Mouse (Mus musculus) CD4-positive helper T cell, adult 2 months (primary cell): ENCODE results near the gene Mef2c.

Source experiments
- DNase-seq: peaks from one replicate; pipeline ENCODE4 v3.0.0-alpha.2; 2012; ENCODE audit warnings: low read depth, missing footprints, low spot score

Mef2c gene

DNA sequence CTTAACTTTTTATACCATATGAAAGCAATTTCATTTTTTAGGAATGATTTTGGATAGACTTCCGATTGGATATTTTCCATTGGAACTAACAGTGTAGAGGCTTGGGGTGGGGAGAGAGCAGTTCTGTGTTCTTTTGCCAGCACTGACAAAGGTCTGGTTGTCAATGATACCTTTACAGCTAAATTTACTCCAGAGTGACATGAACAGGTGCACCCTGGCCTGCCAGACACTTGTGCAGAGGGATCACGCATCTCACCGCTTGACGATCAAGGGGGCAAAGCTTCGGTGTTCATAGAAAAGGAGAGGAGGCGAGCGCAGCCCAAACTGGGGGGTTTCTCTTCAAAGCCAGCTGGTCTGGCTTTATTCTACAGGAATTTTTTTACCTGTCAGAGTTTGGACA, at the start of gene Mef2c:
Gene Mef2c, plus strand, starts transcription at position 116 of the 400 bp plus-strand sequence.
- no peak for DNase-seq

DNA sequence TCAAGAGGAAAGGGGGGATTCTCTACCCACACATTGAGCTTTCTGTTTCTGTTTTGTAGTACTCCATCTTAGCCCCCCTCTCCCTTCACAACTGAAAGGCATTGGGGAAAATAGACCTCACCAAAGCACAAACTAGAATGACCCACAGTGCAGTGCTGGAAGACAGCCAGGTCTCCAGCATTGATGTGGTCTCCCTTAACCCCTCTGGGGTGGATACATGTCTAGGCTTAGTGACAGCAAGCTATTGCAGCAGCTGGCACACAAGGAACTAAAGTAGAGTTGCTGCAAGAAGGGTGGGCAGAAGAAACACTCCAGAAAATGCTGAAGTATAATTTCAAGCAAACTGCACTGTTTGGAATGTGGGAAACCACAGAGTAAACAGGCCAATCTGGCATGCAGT, 45.1 kb upstream of the Mef2c start:
- DNase-seq = no peak

DNA sequence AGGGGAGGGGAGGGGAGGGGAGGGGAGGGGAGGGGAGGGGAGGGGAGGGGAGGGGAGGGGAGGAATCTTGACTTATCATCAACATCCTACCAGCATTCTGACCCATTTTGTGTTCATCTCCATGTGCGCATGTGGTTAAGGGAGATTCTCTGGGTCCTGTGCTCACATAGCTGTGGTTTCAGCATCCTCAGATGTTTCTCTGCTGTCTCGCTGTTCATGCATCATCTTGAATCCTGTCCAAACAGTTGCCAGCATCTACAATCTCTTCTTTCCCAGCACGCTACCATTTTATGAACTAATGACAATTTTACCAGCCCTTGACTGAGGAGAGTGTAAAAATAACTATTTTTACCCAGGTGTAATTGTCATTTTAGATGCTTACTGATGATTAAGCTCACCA, 44.2 kb upstream of the Mef2c start:
- DNase-seq = no peak

DNA sequence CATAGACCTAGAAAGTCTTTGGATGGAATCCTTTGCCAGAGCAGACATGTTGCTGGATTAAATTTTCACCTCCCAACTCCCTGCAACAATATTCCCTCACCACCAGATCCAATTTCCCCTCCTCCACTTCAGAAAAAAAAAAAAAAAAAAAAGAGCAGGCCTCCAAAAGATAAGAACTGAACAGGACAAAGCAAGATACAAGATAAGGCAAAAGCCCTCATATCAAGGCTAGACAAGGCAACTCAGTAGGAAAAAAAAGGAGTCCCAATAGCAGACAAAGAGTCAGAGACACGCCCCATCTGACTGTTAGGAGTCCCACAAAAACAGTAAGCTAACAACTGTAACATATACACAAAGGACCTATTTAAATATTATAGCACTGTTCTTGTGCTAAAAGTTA, 43.2 kb upstream of the Mef2c start:
- DNase-seq = no peak

DNA sequence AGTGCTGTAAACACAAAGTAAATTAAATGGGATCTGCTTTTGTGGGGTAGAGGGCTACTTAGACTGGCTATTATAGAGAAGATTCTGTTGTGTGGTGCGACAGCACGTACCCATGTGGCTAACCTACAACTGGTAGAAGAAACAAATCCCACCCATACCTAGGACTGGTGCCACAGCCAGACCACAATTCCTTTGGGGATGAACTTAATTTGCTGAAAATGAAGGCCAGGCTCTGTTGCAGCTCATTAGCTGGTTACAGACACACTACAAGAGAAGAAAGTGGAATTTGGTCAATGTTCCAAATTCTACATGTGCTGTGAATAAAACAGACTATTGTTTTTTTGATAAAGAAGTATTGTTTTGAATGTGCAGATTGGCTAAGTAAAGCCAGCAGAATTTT, 42.3 kb upstream of the Mef2c start:
- DNase-seq = no peak

DNA sequence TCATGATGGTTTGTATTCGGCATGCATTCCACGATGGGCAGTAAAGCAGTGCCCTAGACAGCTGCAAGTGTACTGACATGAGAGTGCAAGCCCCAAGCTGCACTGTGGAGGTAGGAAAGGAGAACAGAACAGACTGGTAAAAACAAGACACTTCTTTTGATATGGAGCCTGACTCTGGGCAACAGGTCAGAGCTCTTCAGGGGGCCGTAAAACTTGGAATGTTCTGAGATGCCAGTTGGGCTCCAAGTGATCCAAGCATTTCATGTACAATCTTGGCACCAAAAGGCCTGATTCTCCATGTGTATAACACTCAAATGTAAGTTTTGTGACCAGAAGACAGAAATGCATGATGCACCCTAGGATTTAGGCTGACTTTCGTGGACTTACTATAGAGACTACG, 37.1 kb upstream of the Mef2c start:
- no peak for DNase-seq

DNA sequence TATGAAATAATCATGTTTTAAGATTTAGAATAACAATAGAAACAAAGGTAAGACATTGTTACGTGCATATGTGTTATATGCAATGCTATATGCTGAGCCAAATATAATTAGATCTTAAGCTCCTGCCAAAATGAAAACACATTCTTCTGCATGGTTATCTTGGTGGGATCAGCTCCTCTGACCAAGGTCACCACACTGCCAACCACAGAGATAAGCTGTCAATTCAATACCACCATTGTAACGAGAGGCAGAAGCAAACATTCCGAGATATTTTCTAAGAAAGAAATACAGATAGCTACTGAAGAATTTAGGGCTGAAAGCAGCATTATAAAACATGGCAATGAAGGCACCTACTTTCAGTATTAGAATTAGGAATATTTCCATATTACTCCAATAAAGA, 35.0 kb upstream of the Mef2c start:
- DNase-seq = no peak

DNA sequence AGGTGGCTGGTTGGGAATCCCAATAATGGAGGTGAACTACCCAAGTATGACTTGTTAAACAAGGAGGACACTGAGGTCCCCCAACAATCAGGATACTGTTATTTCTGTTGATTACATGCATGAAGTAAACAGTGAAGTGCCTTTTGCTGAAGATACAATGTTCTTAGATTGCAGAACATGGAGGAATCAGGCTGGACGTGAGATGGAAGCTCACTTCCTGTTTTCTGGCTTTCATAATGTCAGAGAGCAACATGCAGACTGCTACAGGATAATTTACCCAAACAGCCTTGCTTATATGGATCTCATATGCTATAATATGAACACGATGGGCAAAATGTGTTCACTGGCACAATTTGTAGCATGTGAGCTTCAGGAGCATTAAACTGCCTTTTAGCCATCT, 30.1 kb upstream of the Mef2c start:
- no peak for DNase-seq

DNA sequence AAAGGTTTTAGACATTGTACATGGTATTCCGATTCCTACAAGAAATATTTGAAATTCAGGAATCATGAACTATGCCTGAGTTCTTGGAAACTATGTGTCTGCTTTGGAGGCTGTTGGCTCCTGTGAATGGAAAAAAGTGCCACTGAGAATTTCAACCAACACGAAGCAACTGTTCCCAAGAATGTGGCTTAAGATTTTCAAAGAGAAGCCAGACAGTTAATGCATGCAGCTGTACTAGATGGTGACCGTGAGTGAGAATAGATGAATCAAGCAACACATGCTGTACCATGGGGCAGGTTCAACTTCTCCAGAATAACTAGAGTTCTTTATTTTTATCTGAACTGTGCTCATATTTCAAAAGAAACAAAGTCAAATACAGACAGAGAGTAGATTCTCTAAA, 23.4 kb upstream of the Mef2c start:
- no peak for DNase-seq

DNA sequence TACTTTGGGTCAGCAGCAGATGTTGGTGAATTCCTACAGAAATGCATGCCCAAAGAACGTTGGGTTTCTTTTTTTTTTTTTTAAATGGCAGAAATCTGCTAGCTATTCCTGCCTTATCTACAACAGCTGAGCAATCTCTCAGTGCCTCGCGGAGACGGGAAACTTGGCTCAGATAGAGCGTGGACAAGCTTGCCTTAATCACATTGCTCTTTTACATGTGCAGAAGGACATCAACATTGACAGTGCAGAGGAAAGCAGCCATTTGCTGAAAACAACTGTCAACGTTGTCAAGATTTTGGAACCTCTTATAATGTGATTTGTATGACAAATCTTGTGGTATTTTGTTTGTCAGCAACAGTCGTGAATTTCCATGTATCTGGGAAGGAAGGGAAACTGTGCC, 22.5 kb upstream of the Mef2c start:
- no peak for DNase-seq

DNA sequence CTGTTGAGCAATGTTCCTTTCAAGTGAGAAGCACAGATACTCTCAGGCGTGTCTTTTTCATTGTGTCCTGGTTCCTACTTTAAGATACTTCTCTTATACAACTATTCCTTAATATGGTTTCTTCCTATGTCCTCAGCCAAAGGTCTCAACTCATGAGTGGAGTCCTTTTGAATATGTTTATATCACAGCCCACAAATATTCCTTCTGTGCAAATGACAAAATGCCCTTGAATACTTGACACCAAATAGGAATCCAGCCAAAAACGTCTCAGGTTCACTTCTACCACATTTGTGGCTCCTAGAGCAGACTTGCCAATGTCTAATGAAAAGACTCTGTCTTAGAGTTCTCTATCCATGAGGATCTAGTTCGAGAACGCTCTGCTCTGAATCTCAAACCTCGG, 21.7 kb upstream of the Mef2c start:
- DNase-seq = no peak

DNA sequence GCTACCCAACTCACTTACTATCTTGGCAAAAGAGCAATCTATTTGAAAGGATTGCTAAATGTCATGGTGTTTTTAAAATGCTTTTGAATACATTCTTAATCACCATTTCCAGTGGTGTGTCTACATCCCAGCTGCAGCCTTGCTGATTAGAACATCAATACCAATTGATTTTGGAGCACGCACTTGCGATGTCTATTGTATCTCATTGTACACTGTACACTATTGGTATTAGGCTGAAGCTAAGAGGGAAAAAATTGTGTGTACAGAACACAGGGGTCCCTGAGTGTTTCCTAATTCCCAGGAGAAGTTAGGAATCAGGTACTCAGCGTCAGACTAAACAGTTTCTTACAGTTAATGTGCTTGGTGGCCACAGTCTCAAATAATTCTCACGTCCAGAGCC, 19.6 kb upstream of the Mef2c start:
- no peak for DNase-seq

DNA sequence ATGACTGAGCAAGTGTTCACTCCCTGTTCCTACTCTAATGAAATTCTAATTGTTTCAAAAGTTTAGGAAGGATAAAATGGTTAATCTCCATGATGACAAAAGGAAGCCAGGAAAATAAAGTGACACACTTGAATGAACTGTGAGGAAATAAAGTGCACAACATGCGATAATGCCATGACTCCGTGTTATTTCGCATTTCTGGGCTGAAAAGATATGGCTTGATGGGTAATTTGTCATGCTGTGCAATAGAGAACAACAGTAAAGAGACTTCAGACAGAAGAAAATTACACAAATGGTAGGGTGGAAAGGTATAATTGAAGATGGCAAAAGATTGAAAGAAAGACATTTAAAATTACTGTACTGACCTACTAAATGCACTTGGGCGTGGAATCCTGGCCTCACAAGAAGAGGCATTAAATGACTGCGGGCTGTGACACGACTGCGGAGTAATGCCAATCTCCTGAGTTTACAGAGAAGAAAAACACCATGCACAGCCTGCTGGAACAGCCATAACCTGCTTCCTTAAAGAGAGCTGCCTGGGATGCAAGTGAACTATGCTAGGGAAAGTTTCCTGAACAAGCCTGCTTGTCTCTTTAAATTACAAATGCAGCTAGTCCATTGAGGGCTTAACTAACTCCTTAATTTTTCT, 19.0 kb upstream of the Mef2c start:
- DNase-seq = no peak

DNA sequence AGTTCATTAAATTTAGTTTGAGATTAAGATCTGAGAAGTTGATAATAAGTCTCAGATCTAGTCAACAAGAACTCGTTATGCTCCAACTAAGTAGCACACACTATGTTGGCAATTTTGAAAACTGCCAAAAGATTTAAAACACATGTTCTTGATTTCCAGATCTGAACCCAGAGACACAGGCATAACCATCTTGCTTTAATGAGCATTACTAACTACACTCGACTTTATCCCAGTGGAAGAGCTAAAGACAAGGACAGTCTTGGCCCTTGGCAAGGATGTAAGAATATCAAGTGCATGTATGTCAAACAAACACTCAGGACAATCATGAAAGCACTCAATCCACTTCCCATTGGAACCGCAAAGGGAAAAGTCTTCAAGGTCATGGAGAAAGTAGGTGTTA, 11.8 kb upstream of the Mef2c start:
- no peak for DNase-seq

DNA sequence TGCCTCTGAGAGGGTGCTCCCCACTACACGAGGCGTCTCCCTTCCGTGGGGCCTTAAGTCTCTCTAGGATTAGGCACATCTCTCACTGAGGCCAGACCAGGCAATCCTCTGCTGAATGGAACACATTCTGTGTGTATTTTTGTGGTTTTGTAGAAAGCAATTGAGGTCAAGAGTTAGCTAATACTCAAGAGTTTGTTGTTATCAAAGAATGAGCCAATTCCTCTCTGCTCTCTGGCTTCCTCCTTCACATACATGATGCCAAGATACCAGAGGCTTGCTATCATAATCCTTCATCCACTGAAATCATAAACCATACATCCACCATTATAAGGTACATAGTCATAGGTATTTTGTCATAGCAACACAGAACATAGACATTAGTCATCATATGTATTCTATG, 6.1 kb upstream of the Mef2c start:
- no peak for DNase-seq

DNA sequence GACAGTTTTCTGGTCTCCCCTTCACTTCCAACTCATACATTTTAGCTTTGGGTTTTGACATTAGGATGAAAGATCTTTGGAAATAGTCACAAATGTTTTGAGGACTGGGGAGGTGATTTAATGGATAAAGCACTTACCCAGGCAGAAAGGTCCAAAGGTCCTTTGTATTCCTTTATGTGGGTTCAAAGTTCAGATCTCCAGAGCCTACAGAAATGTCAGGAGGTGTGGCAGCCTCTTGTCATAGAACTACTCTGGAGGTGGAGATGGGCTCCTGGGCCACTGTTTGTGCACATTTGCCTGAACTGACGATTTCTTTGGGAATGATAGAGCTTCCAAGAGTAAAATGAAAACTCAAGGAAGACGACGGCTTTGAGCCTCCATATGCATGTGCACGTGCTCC, 4.3 kb upstream of the Mef2c start:
- no peak for DNase-seq

DNA sequence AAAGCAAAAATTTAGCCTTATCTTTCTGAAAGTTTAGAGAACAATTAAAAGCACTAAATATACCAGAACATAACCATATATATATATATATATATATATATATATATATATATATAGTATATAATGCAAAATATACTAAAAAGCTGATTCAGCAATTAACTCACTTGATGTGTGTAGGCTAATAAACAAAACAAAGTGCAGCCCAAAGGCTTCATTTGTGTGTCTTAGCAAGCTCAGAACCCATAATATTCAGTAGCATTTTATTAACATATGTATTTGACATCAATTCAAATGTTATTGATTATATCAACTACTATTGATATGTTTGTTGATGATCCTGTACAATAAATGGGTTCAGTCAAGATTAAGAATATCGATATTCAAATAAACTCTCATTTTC, 3.9 kb downstream of the Mef2c start:
- no peak for DNase-seq

DNA sequence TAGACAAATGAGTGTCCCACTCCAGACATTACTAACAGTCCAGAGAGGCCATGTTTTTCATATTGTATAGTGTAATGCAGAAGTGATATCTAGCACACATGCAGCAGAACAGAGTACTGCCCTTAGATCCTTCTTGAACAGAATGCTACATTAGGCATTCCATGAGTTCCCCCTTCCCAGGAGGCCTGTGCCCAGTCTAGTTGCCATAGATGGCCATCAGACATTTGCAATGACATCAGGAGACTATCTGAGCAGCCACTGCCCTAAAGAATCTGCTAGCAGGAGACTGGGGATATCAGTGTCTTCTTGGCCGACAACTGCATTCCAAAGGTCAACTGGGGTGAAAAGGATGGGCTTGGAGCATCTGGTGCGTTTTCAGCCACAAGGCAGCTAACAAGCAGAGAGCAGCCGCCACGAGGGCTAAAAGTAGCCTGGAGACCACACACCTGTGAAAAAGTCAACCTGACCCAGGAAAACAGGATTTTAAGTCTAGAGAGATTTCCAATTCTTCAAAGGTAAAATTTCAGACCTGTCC, 11.2 kb downstream of the Mef2c start:
- no peak for DNase-seq

DNA sequence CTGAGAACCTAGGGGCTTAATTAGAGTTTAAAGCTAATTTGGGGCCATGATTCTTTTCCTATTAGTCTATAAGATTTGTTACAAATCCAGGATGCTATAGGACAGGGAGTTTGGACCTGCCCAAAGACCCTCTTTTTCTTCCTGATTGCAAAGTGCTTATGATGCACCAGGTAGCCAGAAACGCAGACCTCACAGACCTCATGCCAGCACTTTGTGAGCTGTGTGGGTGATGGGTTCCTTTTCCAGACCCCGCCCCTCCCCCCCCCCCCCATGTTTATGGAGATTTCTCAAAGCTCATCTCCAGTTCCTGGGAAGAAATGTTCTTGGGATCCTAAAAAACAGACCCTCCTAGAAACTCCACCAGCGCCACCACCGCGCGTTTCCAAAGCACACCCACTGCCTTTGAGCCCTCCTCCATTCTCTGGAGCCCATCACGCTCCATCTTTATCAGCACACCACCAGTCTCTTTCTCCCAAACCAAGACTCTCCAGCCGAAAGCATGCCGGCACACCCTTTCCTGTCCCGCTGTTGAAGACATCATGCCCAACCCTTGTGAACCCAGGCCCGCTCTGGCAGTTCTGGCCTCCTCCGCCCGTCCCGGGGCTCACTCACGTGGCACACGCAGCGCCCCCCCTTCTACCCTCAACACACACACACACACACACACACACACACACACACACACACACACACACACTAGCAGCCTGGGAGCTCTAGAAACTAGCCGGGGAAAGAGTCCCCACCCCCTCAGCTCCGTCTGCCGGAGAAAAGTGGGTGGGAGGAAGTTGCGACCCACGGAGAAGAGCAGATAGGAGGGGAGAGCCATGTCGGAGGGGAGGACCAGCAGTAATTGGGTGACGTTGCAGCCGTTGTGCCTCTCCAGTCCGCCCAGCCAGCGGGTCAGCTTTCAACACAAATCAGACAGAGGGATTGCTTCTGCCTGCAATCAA, 14.1 kb downstream of the Mef2c start:
- DNase-seq = peak; percentile 19

DNA sequence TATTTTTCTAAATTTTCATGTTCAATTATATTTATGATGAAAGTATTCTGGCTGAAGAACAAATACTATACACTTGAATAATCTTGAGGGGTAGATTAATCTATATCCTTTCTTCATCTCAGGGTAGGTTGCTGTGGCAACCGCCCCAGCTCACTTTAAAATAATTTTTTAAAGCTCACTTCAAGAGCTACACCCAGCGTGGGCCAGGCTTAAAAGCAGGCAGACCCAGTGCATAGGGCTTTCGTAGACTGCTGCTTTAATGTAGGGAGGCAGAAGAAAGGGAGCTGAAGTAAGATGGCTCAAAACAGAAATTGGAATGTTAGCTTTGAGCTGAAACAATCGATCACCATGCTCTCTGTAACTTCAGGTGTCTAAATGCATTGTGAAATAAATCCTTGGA, 17.0 kb downstream of the Mef2c start:
- DNase-seq = no peak

DNA sequence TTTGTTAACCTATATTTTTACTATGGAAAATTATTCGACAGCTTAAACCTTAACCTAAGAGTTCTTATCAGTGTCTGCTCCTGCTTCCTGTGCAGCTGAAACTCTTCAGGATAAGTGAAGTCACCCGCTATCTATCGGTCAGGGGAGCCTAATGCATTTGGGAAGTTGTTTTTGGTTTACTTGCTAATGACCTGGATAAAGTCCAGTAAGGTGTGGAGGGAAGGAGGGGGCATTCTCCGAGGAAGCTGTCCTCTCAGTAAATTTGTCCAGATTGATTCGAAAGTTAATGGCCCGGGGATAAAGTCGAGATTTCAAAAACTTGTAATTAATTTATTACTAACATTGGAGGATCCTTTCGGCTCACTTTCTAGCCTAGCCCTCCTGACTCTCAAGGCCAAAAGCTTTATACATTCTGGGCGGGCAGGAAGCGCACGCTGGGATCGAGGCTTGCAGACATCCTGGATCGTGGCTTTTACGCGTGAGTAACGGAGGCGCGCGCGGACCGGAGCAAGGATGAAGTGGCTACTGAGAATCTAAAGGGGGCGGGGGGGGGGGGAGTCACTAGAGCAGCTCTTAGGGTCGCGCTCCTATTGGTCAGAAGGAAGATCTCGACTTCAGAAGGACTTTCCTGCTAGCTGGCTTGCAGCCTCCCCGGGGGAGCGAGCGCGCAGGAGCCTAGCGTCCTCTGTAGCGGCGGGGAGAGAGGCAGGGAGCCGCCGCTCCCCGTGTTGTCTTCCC, 19.6 kb downstream of the Mef2c start:
- no peak for DNase-seq

DNA sequence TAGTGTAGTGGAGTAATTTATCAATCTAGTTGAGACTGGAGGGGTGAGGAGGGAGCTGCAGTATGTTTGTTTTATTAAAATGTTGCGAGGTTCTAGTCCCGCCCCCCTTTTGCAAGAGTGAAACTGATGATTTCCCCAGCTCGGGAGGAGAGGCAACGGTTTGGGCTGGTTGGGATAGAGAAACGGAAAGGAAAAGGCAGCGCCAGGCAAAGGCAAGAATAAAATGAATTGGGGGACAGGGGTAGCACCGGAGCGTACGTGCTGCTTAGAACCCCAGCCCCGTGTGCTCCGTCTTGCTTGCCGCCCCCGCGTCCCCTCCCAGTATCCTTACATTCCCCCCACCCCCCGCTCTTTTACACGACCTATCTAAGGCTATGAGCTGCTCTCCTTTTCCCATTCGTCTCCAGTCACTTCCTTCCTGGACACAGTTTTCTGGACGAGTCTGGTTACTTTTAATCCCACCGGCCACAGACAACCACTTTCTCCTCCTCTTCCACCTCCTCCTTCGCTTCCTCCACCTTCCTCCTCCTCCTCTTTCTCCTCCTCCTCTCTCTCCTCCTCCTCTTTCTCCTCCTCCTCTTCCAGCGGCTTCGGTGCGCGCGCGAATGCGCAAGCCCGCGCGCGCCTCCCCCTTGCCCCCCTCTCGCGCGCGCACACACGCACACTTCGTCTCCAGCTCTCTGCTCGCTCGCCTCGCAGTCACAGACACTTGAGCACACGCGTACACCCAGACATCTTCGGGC, 20.5 kb downstream of the Mef2c start:
- no peak for DNase-seq
